Mouse (Mus musculus) CH12.LX (cell line): ENCODE measurements around the gene Gclm. TPM values are rescaled to one million over a fixed set of nuclear protein-coding genes. Genes with fewer than 3 reads are reported as not detected.

ENCODE experiments used
- DNase-seq: peaks from one replicate; pipeline ENCODE4 v3.0.0-alpha.2; 2013; ENCODE audit errors: extremely low read depth
- H3K27ac ChIP-seq: 2 replicates; pipeline ENCODE4 v1.5.1; 2012; ENCODE audit warnings: low read depth, mild to moderate bottlenecking, control low read depth, moderate library complexity; ENCODE audit not compliant: insufficient read depth
- H3K27me3 ChIP-seq: replicated peaks from 2 replicates; pipeline ENCODE3; 2012; ENCODE audit warnings: inconsistent platforms
- H3K36me3 ChIP-seq, 2 experiments: replicated peaks in 1 of 2; 2 replicates each; pipeline versions ENCODE3 to v1.6.1; 2012; ENCODE audit warnings: inconsistent platforms in 1 of 2, low read length in 1 of 2, mild to moderate bottlenecking in 1 of 2, mixed read lengths in 1 of 2, moderate library complexity in 1 of 2; ENCODE audit not compliant: control insufficient read depth in 1 of 2, insufficient read depth in 1 of 2
- H3K4me1 ChIP-seq, 2 experiments: 2 replicates each; pipeline ENCODE4 v1.6.1; 2012; ENCODE audit warnings: inconsistent platforms in 1 of 2, moderate library complexity in 1 of 2; ENCODE audit not compliant: insufficient read depth in 2 of 2, control insufficient read depth in 1 of 2
- H3K4me2 ChIP-seq: 2 replicates; pipeline ENCODE4 v1.6.1; 2012; ENCODE audit warnings: low read depth, mild to moderate bottlenecking, control low read depth; ENCODE audit not compliant: poor library complexity, insufficient read depth, severe bottlenecking
- H3K4me3 ChIP-seq, 3 experiments: fragments of 150-350 bp in 1 of 3; sonication (generic) in 1 of 3; replicated peaks in 1 of 3; 2 replicates each; pipeline versions ENCODE3 to v1.5.1; 2011 to 2012; ENCODE audit warnings: low read depth in 2 of 3, low read length in 2 of 3, mild to moderate bottlenecking in 2 of 3, moderate library complexity in 2 of 3, control low read depth in 1 of 3, improper control_type of control experiment in 1 of 3, inconsistent platforms in 1 of 3, mixed read lengths in 1 of 3; ENCODE audit not compliant: poor library complexity in 1 of 3
- H3K79me2 ChIP-seq: replicated peaks from 2 replicates; pipeline ENCODE4 v1.6.1; 2012; ENCODE audit warnings: mild to moderate bottlenecking, moderate library complexity; ENCODE audit not compliant: control insufficient read depth, poor library complexity, insufficient read depth, severe bottlenecking; ENCODE audit errors: extremely low read depth
- H3K9ac ChIP-seq: 2 replicates; pipeline ENCODE4 v1.6.1; 2012; ENCODE audit warnings: low read depth, mild to moderate bottlenecking, control low read depth, moderate library complexity; ENCODE audit not compliant: insufficient read depth
- H3K9me3 ChIP-seq: replicated peaks from 2 replicates; pipeline ENCODE3; 2012; ENCODE audit warnings: low read length, inconsistent platforms, mixed read lengths
- BHLHE40 ChIP-seq: IDR thresholded peaks from 2 replicates; pipeline ENCODE4 v1.6.1; 2011; ENCODE audit warnings: mild to moderate bottlenecking, low read depth, low read length, improper control_type of control experiment
- CHD1 ChIP-seq: IDR thresholded peaks from 2 replicates; pipeline ENCODE4 v1.6.1; 2012; ENCODE audit warnings: low read depth, low read length, improper control_type of control experiment, inconsistent platforms
- CHD2 ChIP-seq: IDR thresholded peaks from 2 replicates; pipeline ENCODE4 v1.6.1; 2011; ENCODE audit warnings: low read length, improper control_type of control experiment
- CTCF ChIP-seq, 2 experiments: IDR thresholded peaks in 1 of 2; conservative IDR thresholded peaks in 1 of 2; 2 replicates each; pipeline ENCODE4 v1.5.1; 2011 to 2012; ENCODE audit warnings: low read depth in 2 of 2, low read length in 2 of 2, improper control_type of control experiment in 1 of 2, inconsistent platforms in 1 of 2, mild to moderate bottlenecking in 1 of 2, moderate library complexity in 1 of 2
- ELF1 ChIP-seq: IDR thresholded peaks from 2 replicates; pipeline ENCODE4 v1.6.1; 2014; ENCODE audit warnings: low read depth, mild to moderate bottlenecking, inconsistent platforms, low read length, improper control_type of control experiment
- EP300 ChIP-seq: IDR thresholded peaks from 2 replicates; pipeline ENCODE4 v1.6.1; 2011; ENCODE audit warnings: low read length, improper control_type of control experiment
- GABPA ChIP-seq: IDR thresholded peaks from 2 replicates; pipeline ENCODE4 v1.6.1; 2012; ENCODE audit warnings: low read depth, low read length, improper control_type of control experiment, inconsistent platforms; ENCODE audit not compliant: insufficient replicate concordance
- HCFC1 ChIP-seq: IDR thresholded peaks from 2 replicates; pipeline ENCODE4 v1.6.1; 2012; ENCODE audit warnings: low read depth, mild to moderate bottlenecking, inconsistent platforms, low read length, improper control_type of control experiment
- IRF4 ChIP-seq: IDR thresholded peaks from 2 replicates; pipeline ENCODE4 v1.6.1; 2014; ENCODE audit warnings: low read depth, mild to moderate bottlenecking, inconsistent platforms, low read length, improper control_type of control experiment
- JUND ChIP-seq: conservative IDR thresholded peaks from 2 replicates; pipeline ENCODE4 v1.6.1; 2011; ENCODE audit warnings: low read depth, low read length, improper control_type of control experiment
- KAT2A ChIP-seq: IDR thresholded peaks from 2 replicates; pipeline ENCODE4 v1.6.1; 2012; ENCODE audit warnings: low read length, improper control_type of control experiment, inconsistent platforms; ENCODE audit not compliant: insufficient replicate concordance
- MAFK ChIP-seq: IDR thresholded peaks from 2 replicates; pipeline ENCODE4 v1.6.1; 2011; ENCODE audit warnings: low read length, improper control_type of control experiment; ENCODE audit not compliant: insufficient replicate concordance
- MAX ChIP-seq: IDR thresholded peaks from 2 replicates; pipeline ENCODE4 v1.6.1; 2011; ENCODE audit warnings: low read length, improper control_type of control experiment
- MAZ ChIP-seq: IDR thresholded peaks from 2 replicates; pipeline ENCODE4 v1.6.1; 2012; ENCODE audit warnings: low read depth, mild to moderate bottlenecking, inconsistent platforms, low read length, improper control_type of control experiment, moderate library complexity
- MEF2A ChIP-seq: IDR thresholded peaks from 2 replicates; pipeline ENCODE4 v1.6.1; 2014; ENCODE audit warnings: low read depth, mild to moderate bottlenecking, inconsistent platforms, low read length, improper control_type of control experiment, borderline replicate concordance
- MXI1 ChIP-seq: IDR thresholded peaks from 2 replicates; pipeline ENCODE4 v1.6.1; 2011; ENCODE audit warnings: mild to moderate bottlenecking, low read depth, low read length, improper control_type of control experiment
- MYC ChIP-seq: IDR thresholded peaks from 2 replicates; pipeline ENCODE4 v1.6.1; 2011; ENCODE audit warnings: low read depth, mild to moderate bottlenecking, improper control_type of control experiment, low read length
- NELFE ChIP-seq: IDR thresholded peaks from 2 replicates; pipeline ENCODE4 v1.6.1; 2011; ENCODE audit warnings: low read depth, low read length, improper control_type of control experiment
- NRF1 ChIP-seq: IDR thresholded peaks from 2 replicates; pipeline ENCODE4 v1.6.1; 2014; ENCODE audit warnings: low read depth, mild to moderate bottlenecking, inconsistent platforms, low read length, improper control_type of control experiment, moderate library complexity
- POLR2A ChIP-seq: IDR thresholded peaks from 2 replicates; pipeline ENCODE4 v1.6.1; 2011; ENCODE audit warnings: low read depth, mild to moderate bottlenecking, improper control_type of control experiment, low read length
- POLR2AphosphoS2 ChIP-seq: IDR thresholded peaks from 2 replicates; pipeline ENCODE4 v1.6.1; 2011; ENCODE audit warnings: low read depth, low read length, improper control_type of control experiment
- RAD21 ChIP-seq: IDR thresholded peaks from 2 replicates; pipeline ENCODE4 v1.6.1; 2011; ENCODE audit warnings: low read depth, mild to moderate bottlenecking, low read length, improper control_type of control experiment, moderate library complexity
- RCOR1 ChIP-seq: conservative IDR thresholded peaks from 2 replicates; pipeline ENCODE4 v1.6.1; 2012; ENCODE audit warnings: low read depth, mild to moderate bottlenecking, inconsistent platforms, low read length, improper control_type of control experiment
- SIN3A ChIP-seq: IDR thresholded peaks from 2 replicates; pipeline ENCODE4 v1.6.1; 2012; ENCODE audit warnings: low read length, improper control_type of control experiment, inconsistent platforms
- SMC3 ChIP-seq: IDR thresholded peaks from 2 replicates; pipeline ENCODE4 v1.6.1; 2011; ENCODE audit warnings: low read depth, low read length, improper control_type of control experiment
- TBP ChIP-seq: conservative IDR thresholded peaks from 2 replicates; pipeline ENCODE4 v1.6.1; 2011; ENCODE audit warnings: low read depth, low read length, improper control_type of control experiment
- TCF12 ChIP-seq: IDR thresholded peaks from 2 replicates; pipeline ENCODE4 v1.6.1; 2014; ENCODE audit warnings: low read depth, mild to moderate bottlenecking, inconsistent platforms, low read length, improper control_type of control experiment
- USF2 ChIP-seq: conservative IDR thresholded peaks from 2 replicates; pipeline ENCODE4 v1.6.1; 2011; ENCODE audit warnings: low read depth, low read length, improper control_type of control experiment
- ZKSCAN1 ChIP-seq: IDR thresholded peaks from 2 replicates; pipeline ENCODE4 v1.6.1; 2012; ENCODE audit warnings: low read depth, inconsistent platforms, low read length, improper control_type of control experiment, borderline replicate concordance
- ZMIZ1 ChIP-seq: IDR thresholded peaks from 2 replicates; pipeline ENCODE4 v1.6.1; 2012; ENCODE audit warnings: low read depth, mild to moderate bottlenecking, inconsistent platforms, low read length, improper control_type of control experiment
- dilution Hi-C: fragments of 300-500 bp; cut with MboI; formaldehyde crosslinking; loops from 2 replicates; pipeline ENCODE4 v1.14.3; 2020; ENCODE audit warnings: low sequenced_read_pairs; ENCODE audit not compliant: extremely low pct_unique_long_range_greater_than_20kb, extremely low pct_ligation_motif_present
- in situ Hi-C: fragments of 300-500 bp; cut with MboI; formaldehyde crosslinking; loops from 3 replicates; pipeline ENCODE4 v1.14.3; 2019; ENCODE audit warnings: low sequenced_read_pairs, low pct_ligation_motif_present, low pct_unique_long_range_greater_than_20kb, mixed read lengths
- polyA plus RNA-seq: library from polyadenylated mRNA; unstranded; fragments of >175 nt; gene quantifications from 2 replicates; pipeline ENCODE4 v1.2.1, GENCODE M21; 2012; ENCODE audit warnings: low read depth; ENCODE audit not compliant: insufficient read length
- total RNA-seq, 2 experiments: library from RNA; depleted of rRNA; stranded (reverse); fragments of 300-350 nt in 1 of 2; fragments of >200 nt in 1 of 2; gene quantifications; 2 replicates each; pipeline ENCODE4 v1.2.3; 2012 to 2014

Gene Gclm
- total RNA-seq (2012; rRNA removed) (26.1 and 38.4 TPM in 2 replicates), total RNA-seq (2014; rRNA removed) (195 and 214 TPM in 2 replicates), polyA plus RNA-seq (85.4 and 108 TPM in 2 replicates)

DNA sequence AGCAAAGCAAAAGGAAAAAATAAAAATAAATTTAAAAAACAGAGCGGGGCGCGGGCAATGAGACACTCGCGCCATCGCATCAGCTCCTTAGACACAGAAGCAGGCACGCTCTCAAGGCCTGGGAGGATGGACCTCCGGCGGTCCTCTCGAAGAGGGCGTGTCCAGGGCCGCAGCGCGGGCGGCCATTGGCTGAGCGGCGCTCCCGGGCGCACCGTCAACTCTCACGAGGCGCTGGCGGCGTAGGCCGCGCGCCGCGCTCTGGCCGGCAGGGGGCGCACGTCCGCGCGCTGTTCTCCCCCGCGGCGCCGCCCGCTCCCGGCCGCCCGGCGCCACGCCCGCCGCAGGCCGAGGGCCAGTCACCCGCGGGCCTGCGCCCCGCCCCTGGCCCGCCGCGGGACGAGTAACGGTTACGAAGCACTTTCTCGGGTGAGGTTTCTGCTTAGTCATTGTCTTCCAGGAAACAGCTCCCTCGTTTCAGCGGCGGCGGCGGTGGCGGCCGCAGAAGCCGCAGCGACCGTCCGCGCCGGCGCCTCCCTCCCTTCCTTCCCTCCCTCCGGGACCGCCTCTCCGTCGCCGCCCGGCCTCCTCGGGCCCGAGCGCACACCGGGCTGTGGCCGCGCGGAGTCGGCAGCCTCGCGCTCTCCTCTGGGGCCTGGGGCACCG lies at the start of gene Gclm:
TSS of gene Gclm (plus strand) at position 343 of the 663 bp plus-strand sequence.
- Histone ChIP-seq H3K27ac (peak within 1 kb of the TSS; percentile 76), H3K9ac (peak within 1 kb of the TSS; percentile 90), H3K27me3 (no peaks in the 10 kb centered on the region), H3K36me3 (peaks cover 0 to 4% of the 10 kb centered on the region in 2 experiments), H3K4me1 (peaks cover 0 to 38% of the 10 kb centered on the region in 2 experiments; a peak in 2 of 4 replicates), H3K9me3 (no peaks in the 10 kb centered on the region), H3K4me2 (peak within 1 kb of the TSS; percentile 94), H3K4me3 (peak within 1 kb of the TSS; percentile 65 to 97 (median 91)), H3K79me2 (peaks cover 19% of the 10 kb centered on the region)
- peak; percentile 91 for DNase-seq
- dilution Hi-C loops: no loop called here
- in situ Hi-C loops: no loop called here
- TF ChIP-seq NELFE (peak; percentile 89), MAFK (peak; percentile 95), MXI1 (peak; percentile 87), ZMIZ1 (peak; percentile 90), POLR2A (peak; percentile 98), ELF1 (0 out of 2 replicates have a peak, but pooled peaks have one; percentile 34), NRF1 (peak; percentile 57; the same call in 1 of the 2 replicates), KAT2A (0 out of 2 replicates have a peak, but pooled peaks have one; percentile 54), CHD1 (no peak), CHD2 (peak; percentile 86; the same call in 1 of the 2 replicates), GABPA (no peak), MAZ (no peak), MYC (peak; percentile 77; the same call in 1 of the 2 replicates), HCFC1 (peak; percentile 54), MEF2A (peak; percentile 51), ZKSCAN1 (no peak), POLR2AphosphoS2 (peak; percentile 73; the same call in 1 of the 2 replicates), SMC3 (no peak), TCF12 (peak; percentile 79), JUND (no peak), RCOR1 (no peak), SIN3A (peak; percentile 86), TBP (peak; percentile 86), RAD21 (no peak), MAX (peak; percentile 76; the same call in 1 of the 2 replicates), CTCF (conservative IDR thresholded peaks at IDR 0.05 in 1 of 2, IDR thresholded peaks at IDR 0.05 in 1 of 2; ENCODE audit: low read depth in 2 of 2, low read length in 2 of 2) (peak in 1 of 2 experiments; percentile 66; a peak in 2 of 4 replicates), EP300 (no peak), BHLHE40 (0 out of 2 replicates have a peak, but pooled peaks have one; percentile 22), IRF4 (peak; percentile 68), USF2 (no peak)
